Comparison of ENCODE assay signal across 8 mouse cellular contexts in genomic region chr2:84455236-84455799, GRCm38 (mm10). TPM values are rescaled to one million over a fixed set of nuclear protein-coding genes. Genes with fewer than 3 reads are reported as not detected.
DNase-seq lines count a peak whose midpoint lies in the region; ATAC-seq lines count a peak whose summit lies in the region.

No protein-coding gene starts in this region.

- H3K27ac ChIP-seq in limb, embryonic 10.5 days: no peak overlapping the region
- H3K27ac ChIP-seq in midbrain, embryonic 15.5 days: no peak overlapping the region

- no peaks in the 10 kb centered on the region for H3K36me3 ChIP-seq in limb, embryonic 10.5 days
- no peaks in the 10 kb centered on the region for H3K36me3 ChIP-seq in midbrain, embryonic 15.5 days (replicated peaks)

- peak; percentile 98 for ATAC-seq in frontal cortex, adult (ENCODE audit: low TSS enrichment)
- peak; percentile 84 for ATAC-seq in midbrain, embryonic 15.5 days (replicated peaks)

- H3K4me3 ChIP-seq in limb, embryonic 10.5 days: no peak overlapping the region
- no peak overlapping the region for H3K4me3 ChIP-seq in midbrain, embryonic 15.5 days

- no peaks in the 10 kb centered on the region for H3K27me3 ChIP-seq in limb, embryonic 10.5 days (ENCODE audit: low read depth, poor library complexity, severe bottlenecking)
- H3K27me3 ChIP-seq in midbrain, embryonic 15.5 days (replicated peaks): no peaks in the 10 kb centered on the region

- no peaks in the 10 kb centered on the region for H3K4me1 ChIP-seq in limb, embryonic 10.5 days
- H3K4me1 ChIP-seq in midbrain, embryonic 15.5 days: no peaks in the 10 kb centered on the region

- peak; percentile 40 for DNase-seq in urinary bladder, postnatal 25 days (ENCODE audit: low spot score)
- no peak for DNase-seq in urinary bladder, postnatal 10 days (ENCODE audit: low spot score)
- peak; percentile 68 for DNase-seq in cerebellum, adult 9-10 months
- DNase-seq in kidney, adult 18-20 months: peak; percentile 43
- peak; percentile 54 for DNase-seq in limb, embryonic 10.5 days (ENCODE audit: low spot score)
- peak; percentile 17 for DNase-seq in thymus, postnatal 36 days

- no peak overlapping the region for H3K9ac ChIP-seq in midbrain, embryonic 15.5 days

- WGBS in limb, embryonic 10.5 days: 10% methylated on average over 5 of the region's 5 CpGs
- 8% methylated on average over 5 of the region's 5 CpGs for WGBS in midbrain, embryonic 15.5 days

- no peaks in the 10 kb centered on the region for H3K9me3 ChIP-seq in limb, embryonic 10.5 days (replicated peaks)
- no peaks in the 10 kb centered on the region for H3K9me3 ChIP-seq in midbrain, embryonic 15.5 days

- H3K4me2 ChIP-seq in midbrain, embryonic 15.5 days: no peak overlapping the region

RNA-seq across cellular contexts. Expression of gene Tfpi, which starts 21.3 kb away (rescaled TPM):
- 12.5 and 13.9 TPM in 2 replicates for polyA plus RNA-seq in limb, embryonic 10.5 days (2016; fragmentation: Nextera tagmentation; extraction: Ambion mirVana)
- 17.3 and 19.0 TPM in 2 replicates for polyA plus RNA-seq in midbrain, embryonic 15.5 days (2015; fragmentation: Nextera tagmentation; extraction: Ambion mirVana)

RNA-seq across cellular contexts. Expression of gene Calcrl, which starts 30.1 kb away (rescaled TPM):
- polyA plus RNA-seq in limb, embryonic 10.5 days (2016; fragmentation: Nextera tagmentation; extraction: Ambion mirVana): 16.6 and 19.6 TPM in 2 replicates
- 8.6 and 9.7 TPM in 2 replicates for polyA plus RNA-seq in midbrain, embryonic 15.5 days (2015; fragmentation: Nextera tagmentation; extraction: Ambion mirVana)
